Mouse (Mus musculus): Measurements from ENCODE around the gene Gm19684.
"Not testable (repeated sequence)": the region's sequence is repeated elsewhere in the genome, so short reads cannot be mapped to it uniquely, and the experiment has no call there.

DNA sequence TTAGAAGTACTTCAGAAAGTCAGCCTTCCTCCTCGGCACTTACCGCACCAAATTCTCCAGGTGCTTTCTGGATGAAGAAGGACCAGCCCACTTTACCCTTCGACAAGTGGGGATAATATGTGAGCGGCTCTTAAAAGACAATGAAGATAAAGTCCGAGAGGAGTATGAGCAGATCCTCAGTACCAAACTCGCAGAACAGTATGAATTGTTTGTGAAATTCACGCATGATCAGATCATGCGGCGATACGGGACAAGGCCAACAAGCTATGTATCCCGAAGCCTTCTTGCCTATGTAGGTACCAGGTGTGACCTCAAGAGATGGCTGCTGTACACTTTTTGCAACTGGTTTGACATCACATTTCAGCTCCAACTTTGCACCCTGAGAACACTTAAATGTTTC, 36.8 kb downstream of the Gm19684 start:
- TF ChIP-seq CTCF, EP300 (IDR thresholded peaks at IDR 0.05; ENCODE audit: low read depth): not testable (repeated sequence)
